Mouse (Mus musculus) bone marrow, adult 2 months (tissue): ENCODE measurements at regions not wholly inside any gene's neighbourhood (a gene's known extent, or its start where the extent isn't known, plus 50 kb on each side); places are given as distances from the start of the nearest gene placed in this dataset.
"Not testable (repeated sequence)": the region's sequence is repeated elsewhere in the genome, so short reads cannot be mapped to it uniquely, and the experiment has no call there.

Experiments used
- H3K27ac ChIP-seq: fragments of 200-500 bp; 2 replicates; pipeline ENCODE4 v1.5.1; 2012; ENCODE audit warnings: low read depth, mild to moderate bottlenecking, control low read depth, inconsistent platforms, low read length; ENCODE audit not compliant: control insufficient read depth, poor library complexity, insufficient read depth
- H3K4me1 ChIP-seq: fragments of 200-500 bp; 2 replicates; pipeline ENCODE4 v1.6.1; 2011; ENCODE audit warnings: low read length; ENCODE audit not compliant: control insufficient read depth, insufficient read depth
- H3K4me3 ChIP-seq: fragments of 200-500 bp; replicated peaks from 2 replicates; pipeline ENCODE3; 2011; ENCODE audit warnings: mild to moderate bottlenecking, low read depth, low read length, control low read depth; ENCODE audit not compliant: control insufficient read depth
- CTCF ChIP-seq: fragments of 200-500 bp; IDR thresholded peaks from 2 replicates; pipeline ENCODE4 v1.5.1; 2011; ENCODE audit warnings: low read length, control low read depth; ENCODE audit not compliant: control insufficient read depth, insufficient read depth
- POLR2A ChIP-seq: fragments of 200-500 bp; IDR thresholded peaks from 2 replicates; pipeline ENCODE4 v1.6.1; 2011; ENCODE audit warnings: low read depth, mild to moderate bottlenecking, control low read depth, low read length, borderline replicate concordance; ENCODE audit not compliant: control insufficient read depth
- WGBS: fragments of 180-500 bp; shearing (Covaris S2); methylation state at CpG from one replicate; pipeline ENCODE4 v1.1.7; 2018; 5-methylcytosine and 5-hydroxymethylcytosine counted together

GRCm38 (mm10) chr8:39954924-39955323 lies 720.0 kb upstream of the Adam24 start:
- TF ChIP-seq POLR2A: no peak
- no peak for TF ChIP-seq CTCF
- Histone ChIP-seq H3K27ac (no peak overlapping the region), H3K4me3 (no peak overlapping the region), H3K4me1 (no peaks in the 10 kb centered on the region)
- WGBS: 34% methylated on average over 4 of the region's 4 CpGs

DNA sequence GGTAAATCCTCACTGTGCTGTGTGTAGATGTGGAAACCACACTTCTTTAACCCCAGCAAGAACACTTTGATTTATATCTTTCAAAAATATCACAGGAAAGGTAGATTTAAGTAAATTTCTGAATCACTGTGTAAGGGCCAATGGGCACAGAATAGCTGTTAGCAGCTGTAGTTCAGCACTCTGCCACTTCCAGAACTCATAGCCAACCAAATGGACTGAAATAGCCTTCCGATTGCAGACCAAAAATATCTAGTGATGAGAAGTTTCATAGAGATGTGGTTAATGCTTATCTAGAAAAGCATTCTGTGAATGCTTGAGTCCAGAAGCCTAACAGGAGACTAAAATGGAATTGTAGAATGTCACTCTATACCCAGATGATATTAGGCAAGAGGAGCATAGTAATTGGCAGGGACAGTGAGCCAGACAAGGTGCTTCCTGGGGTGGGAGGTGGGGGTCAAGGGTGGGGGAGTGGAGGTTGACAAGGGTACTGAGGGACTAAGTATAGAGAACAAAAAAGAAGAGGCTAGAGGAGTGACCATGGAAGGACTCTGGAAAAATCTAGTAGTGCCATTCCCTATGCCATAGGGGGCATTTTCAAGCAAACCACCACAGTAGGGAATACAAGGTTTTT lies 669.6 kb upstream of the Adam24 start:
- no peak overlapping the region for H3K27ac ChIP-seq
- whole genome bisulfite sequencing: 74% methylated on average over 1 of the region's 1 CpGs
- H3K4me3 ChIP-seq: no peak overlapping the region
- no peaks in the 10 kb centered on the region for H3K4me1 ChIP-seq
- TF ChIP-seq POLR2A (no peak), CTCF (no peak)

DNA sequence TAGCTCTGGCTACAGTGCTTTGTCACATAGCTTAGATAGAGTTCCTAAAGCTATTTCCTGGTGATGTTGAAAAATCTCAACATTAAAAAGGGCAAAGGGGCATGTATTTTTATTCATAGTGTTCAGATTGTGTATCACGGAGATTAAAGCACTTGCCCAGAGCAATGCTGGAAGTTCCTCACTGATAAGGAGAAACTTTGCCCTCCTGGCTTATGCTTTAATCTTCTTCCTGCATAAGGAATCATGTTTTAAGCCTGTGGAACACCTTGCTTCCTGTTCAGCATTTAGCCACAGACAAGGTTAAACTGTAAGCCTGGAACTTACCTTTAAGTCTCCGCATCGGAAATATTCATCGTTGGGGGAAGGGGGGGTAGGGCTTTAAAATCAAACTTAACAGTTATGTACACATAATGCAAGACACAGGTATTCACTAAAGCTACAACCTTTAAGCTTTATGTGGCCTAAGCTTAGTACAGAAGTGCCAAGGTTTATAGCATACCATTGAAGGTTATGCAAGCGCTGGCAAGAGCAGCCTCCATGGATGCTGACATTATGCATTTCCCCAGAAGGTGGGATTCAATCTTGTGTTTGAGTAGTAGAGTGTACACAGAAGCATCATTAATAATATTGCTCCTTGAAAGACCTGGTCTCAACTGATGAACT lies 655.5 kb upstream of the Adam24 start:
- TF ChIP-seq CTCF: no peak
- no peak for TF ChIP-seq POLR2A
- H3K4me1 ChIP-seq: no peaks in the 10 kb centered on the region
- 69% methylated on average over 5 of the region's 5 CpGs for WGBS
- H3K4me3 ChIP-seq: no peak overlapping the region
- no peak overlapping the region for H3K27ac ChIP-seq

- H3K4me3 ChIP-seq: no peak overlapping the region
- no peaks in the 10 kb centered on the region for H3K4me1 ChIP-seq
- no peak overlapping the region for H3K27ac ChIP-seq
- TF ChIP-seq POLR2A: no peak
- TF ChIP-seq CTCF: no peak
Observed at GRCm38 (mm10) chr8:40064145-40064544, 610.7 kb upstream of the Adam24 start.

DNA sequence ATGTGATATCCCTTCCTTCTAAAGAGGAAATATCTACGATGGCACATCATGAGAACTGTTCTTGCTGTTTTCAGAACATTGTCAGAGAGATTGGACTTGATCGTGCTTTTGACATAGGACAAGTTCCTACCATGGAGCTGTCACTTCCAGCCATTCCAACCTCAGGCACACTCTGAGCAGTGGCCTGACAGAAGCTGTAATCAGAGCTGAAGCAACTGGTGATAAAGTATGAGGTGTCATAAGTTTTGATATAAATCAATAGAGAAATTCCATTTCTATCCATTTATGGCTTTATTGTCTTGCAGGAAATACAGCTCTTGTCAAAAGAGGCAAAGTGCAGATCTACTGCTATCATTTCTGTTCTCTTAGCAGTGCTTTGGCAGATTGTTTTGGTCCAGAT lies 603.7 kb upstream of the Adam24 start:
- WGBS: 80% methylated on average over 2 of the region's 2 CpGs
- H3K4me1 ChIP-seq: no peaks in the 10 kb centered on the region
- no peak overlapping the region for H3K27ac ChIP-seq
- no peak for TF ChIP-seq CTCF
- TF ChIP-seq POLR2A: no peak
- H3K4me3 ChIP-seq: no peak overlapping the region

DNA sequence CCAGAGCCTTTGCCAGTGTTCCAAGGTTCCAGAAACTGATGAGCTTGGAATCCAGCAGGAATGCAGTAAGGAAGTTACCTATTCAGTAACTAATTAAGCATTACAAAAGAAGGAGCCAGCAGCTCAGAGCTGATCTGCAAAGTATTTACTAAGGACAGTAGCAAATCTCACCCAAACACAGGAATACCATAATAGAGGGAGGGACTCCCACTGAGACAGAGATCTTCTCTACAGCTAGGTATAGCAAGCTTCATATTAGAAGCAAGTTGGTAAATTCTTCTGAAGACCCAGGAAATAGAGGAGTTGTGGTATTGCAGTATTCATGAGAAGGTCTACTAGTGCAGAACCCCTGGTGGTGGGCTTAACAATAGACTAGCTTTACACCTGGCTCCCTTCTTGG lies 593.9 kb upstream of the Adam24 start:
- not testable (repeated sequence) for H3K27ac ChIP-seq

GRCm38 (mm10) chr8:40084129-40084528 lies 590.7 kb upstream of the Adam24 start:
- H3K27ac ChIP-seq: no peak overlapping the region
- no peaks in the 10 kb centered on the region for H3K4me1 ChIP-seq
- 78% methylated on average over 1 of the region's 1 CpGs for WGBS
- H3K4me3 ChIP-seq: no peak overlapping the region
- no peak for TF ChIP-seq CTCF

More for the DNA sequence above, 593.9 kb upstream of the Adam24 start:
- H3K4me1 ChIP-seq, H3K4me3 ChIP-seq: not testable (repeated sequence)

DNA sequence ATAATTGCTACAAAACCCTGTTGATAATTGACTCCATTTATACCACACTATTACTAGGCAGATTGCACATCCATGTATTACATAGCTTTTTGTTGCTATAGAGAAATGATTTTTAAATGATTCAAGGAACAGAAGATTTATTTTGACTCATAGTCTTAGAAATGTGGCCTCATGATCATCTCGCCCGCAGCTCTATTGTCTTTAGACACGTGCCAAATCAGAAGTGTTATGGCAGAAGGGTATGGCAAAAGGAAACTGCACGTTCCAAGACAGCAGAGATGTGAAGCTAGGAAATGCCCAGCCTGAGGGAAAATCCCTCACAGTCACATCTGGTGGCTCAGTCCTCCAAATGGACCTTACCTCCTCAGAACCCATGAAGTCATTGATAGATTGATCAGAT lies 585.5 kb upstream of the Adam24 start:
- 80% methylated on average over 4 of the region's 4 CpGs for WGBS
- Histone ChIP-seq H3K4me1 (no peaks in the 10 kb centered on the region), H3K27ac (no peak overlapping the region), H3K4me3 (no peak overlapping the region)
- TF ChIP-seq CTCF (no peak), POLR2A (no peak)

- TF ChIP-seq POLR2A (no peak), CTCF (no peak)
- Histone ChIP-seq H3K27ac (no peak overlapping the region), H3K4me3 (no peak overlapping the region), H3K4me1 (no peaks in the 10 kb centered on the region)
- WGBS: 68% methylated on average over 3 of the region's 3 CpGs
Observed at GRCm38 (mm10) chr8:40124402-40124801, 550.5 kb upstream of the Adam24 start.
